Comparison of ENCODE assay signal across 9 mouse cellular contexts in genomic region chr4:154022407-154022806, GRCm38 (mm10). TPM values are rescaled to one million over a fixed set of nuclear protein-coding genes. Genes with fewer than 3 reads are reported as not detected.
DNase-seq lines count a peak whose midpoint lies in the region; ATAC-seq lines count a peak whose summit lies in the region.
"Had no signal": no experiment of that assay in that cellular context is flagged by ENCODE, and none has a peak within 500 bp of the region (broad histone marks: within the 10 kb centered on the region; RNA-seq: fewer than 3 reads in every experiment).

No protein-coding gene starts in this region.

- 76% methylated on average over 4 of the region's 4 CpGs for WGBS in neural tube, embryonic 15.5 days
- 34% methylated on average over 4 of the region's 4 CpGs for WGBS in kidney, embryonic 16.5 days

- H3K4me3 ChIP-seq in neural tube, embryonic 15.5 days (replicated peaks), result no peak overlapping the region
- no peak overlapping the region for H3K4me3 ChIP-seq in kidney, embryonic 16.5 days (ENCODE audit: low read length)

- H3K4me1 ChIP-seq in neural tube, embryonic 15.5 days, result peaks cover 34% of the 10 kb centered on the region
- peaks cover 49% of the 10 kb centered on the region for H3K4me1 ChIP-seq in kidney, embryonic 16.5 days (ENCODE audit: insufficient read depth, low read length)

- H3K9me3 ChIP-seq in neural tube, embryonic 15.5 days (replicated peaks), result no peaks in the 10 kb centered on the region
- H3K9me3 ChIP-seq in kidney, embryonic 16.5 days (ENCODE audit: low read length), result no peaks in the 10 kb centered on the region

- 0 out of 2 replicates have a peak overlapping the region, but pooled peaks have one; percentile 28 for H3K27ac ChIP-seq in neural tube, embryonic 15.5 days (replicated peaks)
- peak overlapping the region; percentile 89 for H3K27ac ChIP-seq in kidney, embryonic 16.5 days (ENCODE audit: low read length)

- peak; percentile 57 to 58 for DNase-seq in adrenal gland, adult (ENCODE audit: inconsistent age in 2 of 2, low spot score in 1 of 2)
- no peak for DNase-seq in adrenal gland, adult 8-10 months
- no peak for DNase-seq in neural tube, embryonic 10.5 days (ENCODE audit: extremely low spot score, low spot score)
- peak; percentile 61 for DNase-seq in ovary, postnatal 36 days (ENCODE audit: low spot score)
- no peak for DNase-seq in cerebellum, postnatal 4 days (ENCODE audit: low spot score in 2 of 2)

- no peak; the same call in 1 of the 2 replicates for ATAC-seq in neural tube, embryonic 15.5 days (ENCODE audit: low FRiP score)
- ATAC-seq in kidney, embryonic 16.5 days (ENCODE audit: low FRiP score, low TSS enrichment), result peak; percentile 80
- no peak for ATAC-seq in frontal cortex, adult (ENCODE audit: low TSS enrichment)

- no peak overlapping the region for H3K9ac ChIP-seq in neural tube, embryonic 15.5 days (replicated peaks)
- peak overlapping the region; percentile 29 for H3K9ac ChIP-seq in kidney, embryonic 16.5 days (replicated peaks; ENCODE audit: low read length)

- peaks cover 49% of the 10 kb centered on the region for H3K36me3 ChIP-seq in neural tube, embryonic 15.5 days
- peaks cover 42% of the 10 kb centered on the region for H3K36me3 ChIP-seq in kidney, embryonic 16.5 days (ENCODE audit: insufficient read depth, low read length)

- H3K4me2 ChIP-seq in neural tube, embryonic 15.5 days, result no peak overlapping the region
- 0 out of 2 replicates have a peak overlapping the region, but pooled peaks have one; percentile 14 for H3K4me2 ChIP-seq in kidney, embryonic 16.5 days (replicated peaks; ENCODE audit: low read depth, low read length)

- H3K27me3 ChIP-seq in neural tube, embryonic 15.5 days (replicated peaks), result peaks cover 14% of the 10 kb centered on the region
- no peaks in the 10 kb centered on the region for H3K27me3 ChIP-seq in kidney, embryonic 16.5 days (ENCODE audit: insufficient read depth, low read length)

RNA-seq across cellular contexts. Expression of gene Smim1, which starts 3.6 kb away (rescaled TPM):
- total RNA-seq in adrenal gland, adult 8-10 months (2022), result 10 to 100 TPM; 59.1 to 87.5 (median 78.5) TPM
- 18.3 and 21.1 TPM in 2 replicates for polyA plus RNA-seq in neural tube, embryonic 15.5 days (2015; fragmentation: Nextera tagmentation; extraction: Ambion mirVana)
- polyA plus RNA-seq in kidney, embryonic 16.5 days (2015; fragmentation: Nextera tagmentation; extraction: Ambion mirVana), result 62.4 and 66.1 TPM in 2 replicates

RNA-seq across cellular contexts. Expression of gene Lrrc47, which starts 10.9 kb away (rescaled TPM):
- total RNA-seq in adrenal gland, adult 8-10 months (2022), result 10 to 100 TPM; 61.2 to 79.9 (median 66.8) TPM
- 19.2 and 20.5 TPM in 2 replicates for polyA plus RNA-seq in neural tube, embryonic 15.5 days (2015; fragmentation: Nextera tagmentation; extraction: Ambion mirVana)
- 16.8 and 21.9 TPM in 2 replicates for polyA plus RNA-seq in kidney, embryonic 16.5 days (2015; fragmentation: Nextera tagmentation; extraction: Ambion mirVana)

RNA-seq across cellular contexts. Expression of gene Ccdc27, which starts 20.1 kb away (rescaled TPM):
- total RNA-seq in adrenal gland, adult 8-10 months (2022), result not detected
- polyA plus RNA-seq in neural tube, embryonic 15.5 days (2015; fragmentation: Nextera tagmentation; extraction: Ambion mirVana), result not detected in 2 replicates
- polyA plus RNA-seq in kidney, embryonic 16.5 days (2015; fragmentation: Nextera tagmentation; extraction: Ambion mirVana), result 0.07 TPM in 1 of 2 replicates, not detected in the other
- total RNA-seq: left cerebral cortex, adult 18-20 months had no signal

RNA-seq across cellular contexts. Expression of gene Cep104, which starts 47.4 kb away (rescaled TPM):
- total RNA-seq in adrenal gland, adult 8-10 months (2022), result 10 to 100 TPM; 25.5 to 33.1 (median 28.6) TPM
- polyA plus RNA-seq in neural tube, embryonic 15.5 days (2015; fragmentation: Nextera tagmentation; extraction: Ambion mirVana), result 15.6 and 17.5 TPM in 2 replicates
- 16.1 and 17.6 TPM in 2 replicates for polyA plus RNA-seq in kidney, embryonic 16.5 days (2015; fragmentation: Nextera tagmentation; extraction: Ambion mirVana)

RNA-seq across cellular contexts. Expression of gene Dffb, which starts 47.5 kb away (rescaled TPM):
- 10 to 100 TPM in 1 of 4 experiments, 1 to 10 TPM in 3; 3.2 to 12.7 (median 8.0) TPM for total RNA-seq in adrenal gland, adult 8-10 months (2022)
- 11.3 and 12.6 TPM in 2 replicates for polyA plus RNA-seq in neural tube, embryonic 15.5 days (2015; fragmentation: Nextera tagmentation; extraction: Ambion mirVana)
- 14.1 and 14.3 TPM in 2 replicates for polyA plus RNA-seq in kidney, embryonic 16.5 days (2015; fragmentation: Nextera tagmentation; extraction: Ambion mirVana)

Comparison
In these comparisons a context has a peak if more than half of its experiments do, and no peak if none do; other contexts are left out.
1. DNase-seq: peak in adrenal gland, adult (2 of 2) and ovary, postnatal 36 days (single experiment); none in adrenal gland, adult 8-10 months (single experiment), neural tube, embryonic 10.5 days (single experiment) and cerebellum, postnatal 4 days (0 of 2).